Mouse (Mus musculus) myocyte (in vitro differentiated cells): ENCODE data around the gene Fcer2a. TPM values are rescaled to one million over a fixed set of nuclear protein-coding genes. Genes with fewer than 3 reads are reported as not detected.

Experiments used
- H3K27me3 ChIP-seq: one replicate; pipeline ENCODE4 v1.6.1; 2011; ENCODE audit not compliant: control insufficient read depth, insufficient read depth, insufficient read length
- H3K36me3 ChIP-seq: one replicate; pipeline ENCODE4 v1.6.1; 2011; ENCODE audit not compliant: control insufficient read depth, insufficient read depth
- H3K4me2 ChIP-seq: one replicate; pipeline ENCODE4 v1.6.1; 2011; ENCODE audit warnings: low read depth, control low read depth
- H3K4me3 ChIP-seq: one replicate; pipeline ENCODE4 v1.5.1; 2011; ENCODE audit warnings: mild to moderate bottlenecking, control low read depth, moderate library complexity
- H3K79me2 ChIP-seq: one replicate; pipeline ENCODE4 v1.6.1; 2011; ENCODE audit not compliant: control insufficient read depth, insufficient read depth
- H3ac ChIP-seq: one replicate; pipeline ENCODE4 v1.6.1; 2011; ENCODE audit not compliant: control insufficient read depth, insufficient read length
- CEBPB ChIP-seq: IDR thresholded peaks from 2 replicates; pipeline ENCODE4 v1.6.1; 2011; ENCODE audit warnings: mild to moderate bottlenecking, moderate library complexity; ENCODE audit not compliant: poor library complexity, insufficient read depth, severe bottlenecking
- E2F4 ChIP-seq: IDR thresholded peaks from one replicate; pipeline ENCODE4 v1.6.1; 2011; ENCODE audit warnings: mild to moderate bottlenecking, control low read depth, moderate library complexity; ENCODE audit not compliant: insufficient read depth
- MAX ChIP-seq: IDR thresholded peaks from one replicate; pipeline ENCODE4 v1.6.1; 2011; ENCODE audit warnings: low read depth, mild to moderate bottlenecking, control low read depth
- MYOD1 ChIP-seq, 3 experiments: IDR thresholded peaks; one replicate each; pipeline ENCODE4 v1.6.1; 2011; ENCODE audit warnings: control low read depth in 2 of 3, low read depth in 2 of 3, mild to moderate bottlenecking in 2 of 3, moderate library complexity in 1 of 3; ENCODE audit not compliant: insufficient read length in 2 of 3, control insufficient read depth in 1 of 3
- MYOG ChIP-seq, 3 experiments: IDR thresholded peaks; one replicate each; pipeline ENCODE4 v1.6.1; 2011; ENCODE audit warnings: control low read depth in 2 of 3, low read depth in 2 of 3, mild to moderate bottlenecking in 2 of 3; ENCODE audit not compliant: insufficient read length in 2 of 3, control insufficient read depth in 1 of 3, insufficient read depth in 1 of 3
- POLR2A ChIP-seq: IDR thresholded peaks from one replicate; pipeline ENCODE4 v1.6.1; 2011; ENCODE audit warnings: low read depth, mild to moderate bottlenecking, control low read depth, moderate library complexity; ENCODE audit not compliant: insufficient read length
- POLR2AphosphoS2 ChIP-seq: IDR thresholded peaks from one replicate; pipeline ENCODE4 v1.6.1; 2011; ENCODE audit warnings: low read depth, control low read depth; ENCODE audit not compliant: insufficient read length
- REST ChIP-seq: IDR thresholded peaks from one replicate; pipeline ENCODE4 v1.6.1; 2011; ENCODE audit warnings: mild to moderate bottlenecking, control low read depth, moderate library complexity; ENCODE audit not compliant: insufficient read depth, insufficient read length
- SRF ChIP-seq: IDR thresholded peaks from one replicate; pipeline ENCODE4 v1.6.1; 2011; ENCODE audit warnings: low read depth; ENCODE audit not compliant: control insufficient read depth, insufficient read length
- TCF12 ChIP-seq: IDR thresholded peaks from one replicate; pipeline ENCODE4 v1.6.1; 2011; ENCODE audit warnings: mild to moderate bottlenecking, control low read depth; ENCODE audit not compliant: poor library complexity, insufficient read depth, severe bottlenecking
- TCF3 ChIP-seq: IDR thresholded peaks from one replicate; pipeline ENCODE4 v1.6.1; 2011; ENCODE audit warnings: low read depth, control low read depth; ENCODE audit not compliant: insufficient read length
- USF1 ChIP-seq: IDR thresholded peaks from one replicate; pipeline ENCODE4 v1.6.1; 2011; ENCODE audit warnings: low read depth, mild to moderate bottlenecking, control low read depth, moderate library complexity
- polyA plus RNA-seq: library from polyadenylated mRNA; unstranded; fragments of >200 nt; fragmentation: generic; extraction: Trizol; gene quantifications from one replicate; pipeline ENCODE4 v1.2.1, GENCODE M21; 2012; ENCODE audit warnings: missing spikeins

The Fcer2a gene
- polyA plus RNA-seq, 1 experiment: 0.02 TPM

- Histone ChIP-seq H3ac (no peak overlapping the region), H3K27me3 (no peaks in the 10 kb centered on the region), H3K79me2 (no peaks in the 10 kb centered on the region), H3K4me2 (no peak overlapping the region), H3K36me3 (no peaks in the 10 kb centered on the region), H3K4me3 (no peak overlapping the region)
- TF ChIP-seq MYOD1 (IDR thresholded peaks at IDR 0.05; ENCODE audit: control insufficient read depth in 1 of 3, insufficient read length in 2 of 3, low read depth in 2 of 3): no peak
- no peak for TF ChIP-seq USF1
- no peak for TF ChIP-seq TCF3
- TF ChIP-seq SRF: no peak
- TF ChIP-seq POLR2AphosphoS2: no peak
These were observed 13.6 kb upstream of the Fcer2a start for GRCm38 (mm10) chr8:3707611-3708010.

DNA sequence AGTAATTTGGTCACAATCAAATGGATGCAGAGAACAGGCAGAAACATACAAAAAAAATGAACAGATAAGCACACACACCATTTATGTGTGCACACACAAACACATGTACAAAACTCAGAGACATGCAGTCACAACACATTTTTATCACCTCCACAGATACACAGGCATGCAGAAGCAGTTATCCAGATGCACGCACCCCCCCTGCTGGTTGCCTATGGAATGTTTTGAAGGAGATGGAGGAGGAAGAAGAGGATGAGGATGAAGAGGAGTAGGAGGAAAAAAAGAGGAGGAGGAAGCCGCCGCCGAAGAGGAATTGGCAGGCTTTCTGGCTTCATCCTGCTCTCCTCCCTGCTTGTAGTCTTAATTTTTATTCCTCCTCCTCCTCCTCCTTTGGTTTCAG is 11.7 kb upstream of the Fcer2a start:
- Histone ChIP-seq H3K4me3 (no peak overlapping the region), H3ac (no peak overlapping the region), H3K4me2 (no peak overlapping the region), H3K27me3 (no peaks in the 10 kb centered on the region), H3K36me3 (no peaks in the 10 kb centered on the region), H3K79me2 (no peaks in the 10 kb centered on the region)
- TF ChIP-seq POLR2AphosphoS2 (no peak), TCF12 (no peak), MYOG (IDR thresholded peaks at IDR 0.05; ENCODE audit: control insufficient read depth in 1 of 3, insufficient read depth in 1 of 3, insufficient read length in 2 of 3, low read depth in 2 of 3) (no peak), TCF3 (no peak), SRF (no peak), USF1 (no peak), CEBPB (no peak), POLR2A (no peak), E2F4 (no peak), REST (no peak), MAX (no peak)

GRCm38 (mm10) chr8:3701491-3701890 is 7.5 kb upstream of the Fcer2a start:
- H3ac ChIP-seq: no peak overlapping the region

GRCm38 (mm10) chr8:3690774-3691173 is 3.2 kb downstream of the Fcer2a start:
- H3K79me2 ChIP-seq: no peaks in the 10 kb centered on the region
- H3K27me3 ChIP-seq: no peaks in the 10 kb centered on the region
- no peaks in the 10 kb centered on the region for H3K36me3 ChIP-seq
- H3ac ChIP-seq: no peak overlapping the region
- no peak overlapping the region for H3K4me2 ChIP-seq
- H3K4me3 ChIP-seq: no peak overlapping the region
- no peak for TF ChIP-seq REST
- no peak for TF ChIP-seq SRF
- no peak for TF ChIP-seq MAX
- TF ChIP-seq TCF3: no peak
- TF ChIP-seq POLR2AphosphoS2: no peak
- no peak for TF ChIP-seq TCF12
- no peak for TF ChIP-seq POLR2A
- TF ChIP-seq MYOD1 (IDR thresholded peaks at IDR 0.05; ENCODE audit: control insufficient read depth in 1 of 3, insufficient read length in 2 of 3, low read depth in 2 of 3): no peak
- TF ChIP-seq USF1: no peak
- TF ChIP-seq E2F4: no peak
- TF ChIP-seq CEBPB: no peak
- TF ChIP-seq MYOG (IDR thresholded peaks at IDR 0.05; ENCODE audit: control insufficient read depth in 1 of 3, insufficient read depth in 1 of 3, insufficient read length in 2 of 3, low read depth in 2 of 3): no peak

More at GRCm38 (mm10) chr8:3701491-3701890, 7.5 kb upstream of the Fcer2a start:
- Histone ChIP-seq H3K4me3 (no peak overlapping the region), H3K27me3 (no peaks in the 10 kb centered on the region), H3K36me3 (no peaks in the 10 kb centered on the region), H3K79me2 (no peaks in the 10 kb centered on the region), H3K4me2 (no peak overlapping the region)
- TF ChIP-seq SRF (no peak), MYOD1 (IDR thresholded peaks at IDR 0.05; ENCODE audit: control insufficient read depth in 1 of 3, insufficient read length in 2 of 3, low read depth in 2 of 3) (no peak), TCF3 (no peak), REST (no peak), MAX (no peak)

GRCm38 (mm10) chr8:3687537-3687936 is 6.4 kb downstream of the Fcer2a start:
- Histone ChIP-seq H3ac (no peak overlapping the region), H3K4me3 (no peak overlapping the region), H3K36me3 (no peaks in the 10 kb centered on the region), H3K79me2 (no peaks in the 10 kb centered on the region), H3K27me3 (no peaks in the 10 kb centered on the region), H3K4me2 (no peak overlapping the region)
- no peak for TF ChIP-seq E2F4
- TF ChIP-seq TCF3: no peak
- TF ChIP-seq TCF12: no peak
- TF ChIP-seq MYOD1 (IDR thresholded peaks at IDR 0.05; ENCODE audit: control insufficient read depth in 1 of 3, insufficient read length in 2 of 3, low read depth in 2 of 3): no peak
- no peak for TF ChIP-seq MYOG (IDR thresholded peaks at IDR 0.05; ENCODE audit: control insufficient read depth in 1 of 3, insufficient read depth in 1 of 3, insufficient read length in 2 of 3, low read depth in 2 of 3)
- TF ChIP-seq POLR2AphosphoS2: no peak
- no peak for TF ChIP-seq USF1
- TF ChIP-seq CEBPB: no peak
- no peak for TF ChIP-seq MAX
- no peak for TF ChIP-seq REST
- no peak for TF ChIP-seq SRF
- no peak for TF ChIP-seq POLR2A
